Mouse (Mus musculus): Measurements from ENCODE around the gene Bbip1. TPM values are rescaled to one million over a fixed set of nuclear protein-coding genes. Genes with fewer than 3 reads are reported as not detected.
"Not testable (repeated sequence)": the region's sequence is repeated elsewhere in the genome, so short reads cannot be mapped to it uniquely, and the experiment has no call there.

Gene Bbip1
- total RNA-seq, 2 experiments from 2014 or later = 39.2 to 40.7 TPM

- no peak for DNase-seq (ENCODE audit: low spot score)
Observed at GRCm38 (mm10) chr19:53926705-53927104, 17.7 kb downstream of the Bbip1 start.

DNA sequence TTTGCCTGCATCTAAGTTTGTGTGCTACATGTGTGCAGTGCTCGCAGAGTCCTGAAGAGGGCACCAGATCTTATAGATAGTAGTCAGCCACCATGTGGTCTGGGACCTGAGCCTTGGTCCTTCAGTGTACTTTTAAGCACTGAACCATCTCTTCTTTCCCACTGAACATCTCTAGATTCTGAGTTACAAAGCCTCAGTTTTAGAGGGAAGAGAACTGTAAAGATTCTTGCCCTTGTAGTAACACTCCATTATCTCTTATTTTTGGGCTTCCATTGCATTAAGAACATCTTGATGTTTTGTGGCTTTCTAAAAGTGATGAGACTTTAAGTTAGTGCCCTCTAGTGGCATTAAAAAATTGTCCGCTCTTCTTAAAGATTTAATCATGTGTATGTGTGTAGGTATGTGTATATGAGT is 19.1 kb downstream of the Bbip1 start:
- no peak for DNase-seq (ENCODE audit: low spot score)

DNA sequence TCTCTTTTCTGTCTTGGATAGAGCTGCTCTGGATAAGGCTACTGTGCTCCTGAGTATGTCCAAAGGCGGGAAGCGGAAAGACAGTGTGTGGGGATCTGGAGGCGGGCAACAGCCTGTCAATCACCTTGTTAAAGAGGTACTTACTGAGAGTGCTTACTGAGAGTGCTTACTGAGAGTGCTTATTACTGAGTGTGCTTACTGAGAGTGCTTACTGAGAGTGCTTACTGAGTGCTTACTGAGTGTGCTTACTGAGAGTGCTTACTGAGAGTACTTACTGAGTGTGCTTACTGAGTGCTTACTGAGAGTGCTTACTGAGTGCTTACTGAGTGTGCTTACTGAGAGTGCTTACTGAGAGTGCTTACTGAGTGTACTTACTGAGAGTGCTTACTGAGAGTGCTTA is 22.4 kb downstream of the Bbip1 start:
- not testable (repeated sequence) for DNase-seq (ENCODE audit: low spot score)

- no peak for DNase-seq (ENCODE audit: low spot score)
Observed at GRCm38 (mm10) chr19:53919541-53919940, 24.9 kb downstream of the Bbip1 start.

- no peak for DNase-seq (ENCODE audit: low spot score)
Observed at GRCm38 (mm10) chr19:53914950-53915349, 29.5 kb downstream of the Bbip1 start.

- not testable (repeated sequence) for DNase-seq (ENCODE audit: low spot score)
Observed at GRCm38 (mm10) chr19:53906703-53907070, 37.7 kb downstream of the Bbip1 start.

DNA sequence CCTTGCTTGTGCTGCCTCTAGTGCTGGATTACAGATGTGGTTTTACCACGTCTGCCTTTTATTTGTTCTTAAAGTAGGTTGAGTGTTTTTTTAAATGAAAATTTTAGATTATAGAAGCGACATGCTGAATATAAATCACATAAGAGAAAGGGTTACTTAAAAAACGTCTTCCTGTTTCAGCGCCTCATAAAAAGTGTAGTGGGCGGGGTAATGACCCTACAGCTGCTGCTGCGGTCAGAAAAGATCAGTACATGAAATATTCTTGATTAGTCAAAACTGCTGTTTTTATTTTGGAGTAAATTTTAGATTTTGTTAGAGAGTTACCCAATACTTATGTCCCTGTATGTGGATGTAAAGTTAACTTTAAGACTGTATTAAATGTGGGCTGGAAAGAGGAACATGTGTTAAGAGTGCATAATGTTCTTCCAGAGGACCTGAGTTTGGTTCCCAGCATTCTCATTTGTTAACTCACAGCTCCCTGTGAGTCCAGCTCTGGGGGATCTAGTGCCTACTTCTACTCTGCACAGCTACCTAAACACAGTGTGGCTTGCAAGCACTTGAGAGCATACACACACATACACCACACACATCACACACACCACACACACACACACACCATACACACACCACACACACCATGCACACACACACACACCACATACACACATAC is 38.3 kb downstream of the Bbip1 start:
- DNase-seq (ENCODE audit: low spot score) = no peak

DNA sequence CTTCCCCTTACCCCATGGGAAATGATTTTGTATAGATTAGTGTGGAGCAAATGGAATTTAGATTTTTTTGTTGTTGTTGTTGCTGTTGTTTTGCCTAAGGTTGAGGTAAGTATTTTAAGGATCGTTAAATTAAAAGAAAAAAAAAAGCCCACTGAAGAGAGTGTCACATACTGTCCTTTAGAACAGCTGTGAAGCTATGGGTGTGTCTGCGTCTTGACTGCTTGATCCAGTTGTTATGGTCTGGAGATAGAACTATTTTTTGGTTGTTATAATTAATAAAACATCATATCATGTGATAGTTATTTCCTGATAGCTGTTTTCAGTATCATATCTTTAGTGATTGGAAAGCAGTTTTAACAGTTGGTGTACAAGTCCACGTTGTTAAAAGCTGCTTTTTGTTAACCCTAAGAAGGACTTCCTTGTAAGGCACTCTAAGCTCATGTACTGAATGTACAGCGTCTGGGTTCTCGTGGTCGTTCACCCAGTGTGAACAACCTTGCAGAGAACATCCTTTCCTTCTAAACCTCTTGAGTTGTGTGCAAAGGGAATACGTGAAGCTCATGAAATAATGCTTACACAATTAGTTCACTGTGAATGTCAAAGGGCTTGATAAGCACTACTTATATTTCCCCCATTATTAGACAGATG is 39.5 kb downstream of the Bbip1 start:
- no peak for DNase-seq (ENCODE audit: low spot score)

DNA sequence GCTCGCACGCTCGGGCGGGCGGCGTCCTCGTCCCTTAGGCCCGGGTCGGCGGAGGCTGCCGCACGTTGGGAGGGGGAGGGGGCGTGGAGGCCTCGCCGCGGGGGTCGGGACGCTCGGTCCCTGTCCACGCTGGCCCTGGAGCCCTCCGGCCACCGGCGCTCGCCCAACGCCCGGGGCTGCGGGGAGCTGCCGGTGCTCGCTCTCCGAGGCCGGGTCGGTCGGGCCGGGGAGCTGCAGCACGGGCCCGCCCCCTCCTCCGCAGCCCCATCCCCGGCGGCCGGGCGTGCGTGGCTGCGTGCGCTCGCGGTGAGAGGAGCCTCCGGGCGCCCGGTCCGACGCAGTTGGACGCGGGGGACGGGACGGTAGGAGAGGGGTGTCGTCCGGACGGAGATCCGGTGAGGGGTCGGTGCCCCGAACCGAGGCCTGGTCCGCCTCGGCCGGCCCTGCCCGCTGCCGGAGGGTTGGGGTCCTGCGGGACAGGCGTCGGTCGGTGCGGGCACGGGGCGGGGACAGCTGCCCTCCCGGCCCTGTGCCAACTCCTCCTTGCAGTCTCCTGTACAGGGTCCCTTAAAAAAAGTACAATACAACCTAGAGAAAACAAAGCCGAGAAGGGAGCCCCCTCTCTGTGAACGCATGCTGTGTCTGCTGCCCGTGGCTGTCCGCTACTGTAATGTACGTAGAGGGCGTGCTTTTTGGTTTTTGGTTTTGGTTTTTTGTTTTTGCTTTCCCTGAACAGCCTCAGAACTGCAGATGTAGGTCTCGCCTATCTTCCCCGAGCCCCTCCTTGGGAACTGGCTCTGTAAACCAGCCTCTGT is 40.7 kb downstream of the Bbip1 start:
- peak; percentile 40 for DNase-seq (ENCODE audit: low spot score)

DNA sequence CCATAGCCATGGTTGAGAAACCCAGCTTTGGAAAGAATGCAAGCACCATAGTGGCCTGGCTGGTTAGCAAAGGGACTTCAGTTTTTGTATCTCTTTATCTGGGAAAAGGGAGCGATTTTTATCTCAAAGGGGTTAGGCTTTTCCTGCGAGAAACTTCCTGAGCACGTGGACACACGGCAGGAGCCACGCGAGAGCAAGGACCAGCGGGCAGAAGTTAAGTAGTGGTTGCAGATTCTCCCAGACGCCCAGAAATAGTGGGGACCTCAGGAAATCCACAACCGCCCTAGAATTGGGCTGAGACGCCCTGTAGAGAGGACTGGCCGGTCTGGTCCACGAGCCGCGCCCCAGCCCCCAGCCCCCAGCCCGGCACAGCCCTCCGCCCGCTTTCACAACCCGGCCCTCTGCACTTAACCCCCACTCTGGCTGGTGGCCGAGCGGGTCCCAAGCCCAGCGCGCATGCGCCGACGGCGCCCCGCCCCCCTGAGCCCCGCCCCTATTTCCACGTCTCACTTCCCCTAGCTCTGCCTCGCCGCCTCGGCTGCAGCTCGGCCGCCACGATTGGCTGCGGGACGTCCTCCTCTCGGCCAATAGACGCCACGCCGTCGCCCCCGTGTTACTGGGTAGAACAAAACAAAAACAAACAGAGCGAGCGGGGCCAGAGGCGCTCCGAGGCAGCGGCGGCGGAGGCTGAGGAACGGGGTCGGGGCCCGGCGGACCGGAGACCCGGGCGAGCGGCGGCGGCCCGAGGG is 41.5 kb downstream of the Bbip1 start:
- DNase-seq (ENCODE audit: low spot score) = peak; percentile 94

GRCm38 (mm10) chr19:53901931-53902738 is 42.3 kb downstream of the Bbip1 start:
- no peak for DNase-seq (ENCODE audit: low spot score)

DNA sequence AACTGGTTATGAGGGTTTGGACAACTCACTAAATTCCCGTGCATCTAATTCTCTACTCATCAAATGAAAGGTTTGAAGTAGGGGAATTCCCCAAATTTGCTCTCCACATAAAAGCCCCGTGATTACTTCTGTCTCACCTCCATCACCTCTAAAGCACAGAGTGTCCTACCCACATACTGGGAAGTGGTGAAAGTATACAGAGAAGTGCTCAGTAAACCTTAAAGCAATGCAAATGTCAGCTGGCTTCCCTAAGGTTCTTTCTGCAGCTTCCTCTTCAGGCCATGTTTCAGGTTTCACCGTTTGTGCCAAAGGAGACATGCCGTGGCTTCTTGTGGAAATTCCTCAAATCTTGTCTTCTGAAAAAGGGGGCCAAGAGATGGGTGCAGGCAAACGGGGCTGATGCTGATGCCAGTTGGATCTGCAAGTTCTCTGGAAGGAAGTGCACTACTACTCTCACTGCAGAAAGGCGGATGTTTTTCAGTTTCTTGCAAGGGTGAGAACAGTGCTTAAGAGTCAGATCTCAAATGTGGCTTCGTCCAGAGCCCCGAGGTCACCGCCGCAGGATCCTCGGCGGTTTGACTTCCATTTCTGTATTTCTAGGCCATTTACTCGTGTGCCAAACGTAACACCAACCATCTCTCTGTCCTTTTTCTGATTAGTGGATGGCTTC is 44.4 kb downstream of the Bbip1 start:
- DNase-seq (ENCODE audit: low spot score) = no peak

DNA sequence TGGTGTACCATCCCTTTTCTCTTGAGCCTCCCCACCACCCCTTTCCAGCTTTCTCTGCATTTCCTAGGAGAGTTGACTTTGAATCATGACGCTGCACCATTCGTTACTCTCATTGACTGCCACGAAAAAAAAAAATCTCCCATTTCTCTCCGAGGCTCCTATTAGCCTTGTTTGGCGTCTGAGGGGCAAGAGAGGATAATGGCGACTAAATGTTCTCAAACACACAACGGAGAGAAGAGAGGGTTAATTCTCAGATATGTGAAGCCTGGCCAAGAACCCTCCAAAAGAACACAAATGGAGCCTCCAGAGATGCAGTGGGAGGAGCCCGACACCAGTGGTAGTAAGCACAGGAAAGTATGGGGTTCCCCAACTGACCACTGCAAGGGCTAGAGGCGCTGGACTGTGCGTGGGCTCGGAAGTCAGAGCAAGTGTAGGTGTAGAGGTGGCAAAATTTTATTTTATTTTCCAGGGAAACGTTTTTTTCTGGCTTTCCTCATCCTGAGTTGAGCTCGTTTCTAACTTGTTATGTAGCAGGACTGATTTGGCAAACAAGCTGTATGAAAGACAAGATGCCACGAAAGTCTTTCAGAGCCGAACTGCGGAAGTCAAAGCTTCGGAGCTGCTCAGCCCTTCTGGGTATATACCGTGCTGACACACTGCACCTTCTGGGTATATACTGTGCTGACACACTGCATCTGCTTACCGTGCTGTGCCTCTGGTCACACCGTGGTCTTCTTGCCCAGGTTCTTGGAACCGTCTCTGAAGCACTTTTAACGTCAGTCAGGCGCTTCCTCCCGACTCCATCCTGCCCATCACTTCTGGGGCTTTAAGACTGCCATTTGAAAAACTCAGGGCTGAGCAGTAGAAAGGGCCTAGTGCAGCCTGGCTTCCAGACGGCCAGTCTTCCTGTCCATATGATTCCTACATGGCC is 45.2 kb downstream of the Bbip1 start:
- DNase-seq (ENCODE audit: low spot score) = no peak

DNA sequence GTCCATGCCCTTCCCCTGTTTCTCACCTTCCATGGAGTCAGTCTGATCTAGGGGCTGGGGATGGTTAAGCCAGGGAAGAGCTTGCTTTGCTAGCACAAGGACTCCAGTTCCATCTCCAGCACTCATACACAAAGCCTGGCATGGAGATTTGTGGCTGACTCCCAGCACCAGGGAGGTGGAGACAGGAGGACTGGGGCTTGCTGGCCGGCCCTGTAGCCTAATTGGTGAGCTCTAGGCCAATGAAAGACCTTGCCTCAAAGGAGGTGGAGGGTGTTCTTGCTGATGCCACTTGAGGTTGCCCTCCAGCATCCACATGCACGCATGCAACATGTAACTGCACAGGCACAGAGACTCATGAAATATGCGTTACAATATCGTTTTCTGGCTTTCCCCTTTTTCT is 45.9 kb downstream of the Bbip1 start:
- no peak for DNase-seq (ENCODE audit: low spot score)

DNA sequence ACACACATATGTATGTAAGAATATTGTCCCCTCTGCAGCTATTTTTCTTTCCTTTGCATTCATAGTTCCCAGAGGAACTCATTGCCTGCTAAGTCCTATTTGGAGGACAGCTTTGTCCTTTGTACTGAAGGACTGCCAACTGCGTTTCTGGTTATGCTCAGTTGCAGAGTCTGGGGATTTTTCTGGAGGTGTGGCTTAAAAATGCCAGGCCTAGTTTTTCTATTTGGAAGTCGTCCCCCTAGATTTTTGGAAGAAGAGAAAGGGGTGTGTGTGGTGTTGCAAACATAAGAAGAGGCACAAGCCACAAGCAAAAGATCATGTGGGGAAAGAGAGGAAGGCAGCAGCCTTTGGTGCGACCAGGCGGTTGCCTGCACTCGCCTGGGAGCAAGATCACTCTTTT is 46.4 kb downstream of the Bbip1 start:
- DNase-seq (ENCODE audit: low spot score) = peak; percentile 17

DNA sequence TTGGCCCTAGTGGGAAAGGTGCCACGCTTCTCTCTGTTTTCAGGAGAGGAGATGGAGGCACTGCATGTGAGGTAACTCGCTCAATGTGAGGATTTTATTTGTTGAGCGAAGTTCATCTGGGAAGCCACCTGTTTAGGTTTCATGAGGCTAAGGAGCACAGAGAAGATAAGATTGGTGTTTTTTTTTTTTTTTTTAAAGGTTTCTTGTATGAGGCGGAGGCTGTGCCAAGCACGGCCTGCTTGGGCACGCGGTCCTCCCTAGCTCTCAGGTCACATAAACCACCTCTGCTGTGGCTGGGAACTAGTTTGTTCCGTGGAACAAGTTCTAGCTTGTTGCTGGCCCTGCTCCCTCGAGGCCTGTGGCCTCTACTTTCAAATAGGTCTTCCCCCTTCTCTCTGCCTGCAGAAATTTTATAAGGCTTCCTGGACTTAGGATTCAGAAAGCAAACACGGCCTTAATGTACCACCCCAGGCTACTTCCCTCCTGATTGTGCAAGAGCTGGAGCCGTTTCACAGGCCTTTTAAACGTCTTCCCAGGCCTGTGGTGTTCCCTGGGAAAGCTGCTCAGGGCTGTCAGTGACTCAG is 49.8 kb downstream of the Bbip1 start:
- DNase-seq (ENCODE audit: low spot score) = peak; percentile 46

GRCm38 (mm10) chr19:53893711-53894171 is 50.7 kb downstream of the Bbip1 start:
- peak; percentile 49 for DNase-seq (ENCODE audit: low spot score)

- no peak for DNase-seq (ENCODE audit: low spot score)
Observed at GRCm38 (mm10) chr19:53892838-53893359, 51.5 kb downstream of the Bbip1 start.
